ENCODE assay signal across 29 mouse cellular contexts in genomic region chr19:26871096-26871495, GRCm38 (mm10). TPM values are rescaled to one million over a fixed set of nuclear protein-coding genes. Genes with fewer than 3 reads are reported as not detected.
DNase-seq lines count a peak whose midpoint lies in the region; ATAC-seq lines count a peak whose summit lies in the region.
"Had no signal": no experiment of that assay in that cellular context is flagged by ENCODE, and none has a peak within 500 bp of the region (broad histone marks: within the 10 kb centered on the region; RNA-seq: fewer than 3 reads in every experiment).

No protein-coding gene starts in this region.

- 33% methylated on average over 3 of the region's 3 CpGs for WGBS in midbrain, embryonic 13.5 days
- 46% methylated on average over 3 of the region's 3 CpGs for WGBS in midbrain, embryonic 16.5 days
- WGBS in hindbrain, embryonic 16.5 days: 34% methylated on average over 3 of the region's 3 CpGs
- WGBS in neural tube, embryonic 15.5 days: 10% methylated on average over 3 of the region's 3 CpGs

- DNase-seq in heart, adult 11 months: peak; percentile 23
- no peak for DNase-seq in heart, adult 9 months (ENCODE audit: low spot score in 2 of 2)
- DNase-seq in yolk sac, embryonic 10.5 days (ENCODE audit: low spot score): no peak
- no peak for DNase-seq in right cerebral cortex, adult 18-20 months
- DNase-seq: adrenal gland, postnatal 25 days; cerebellum, adult 11 months; cerebellum, postnatal 10 days; gastrocnemius, postnatal 25 days; heart, postnatal 10 days; kidney, adult 11 months; kidney, postnatal 4 days; layer of hippocampus, adult 9-11 months; lung, adult 18-20 months; midbrain, embryonic 14.5 days; right cerebral cortex, postnatal 4 days; thymus, adult 2 months had no signal

- H3K4me2 ChIP-seq in midbrain, embryonic 13.5 days (replicated peaks): no peak overlapping the region
- no peak overlapping the region for H3K4me2 ChIP-seq in midbrain, embryonic 16.5 days (ENCODE audit: low read length)
- H3K4me2 ChIP-seq in hindbrain, embryonic 16.5 days (ENCODE audit: low read length): no peak overlapping the region
- no peak overlapping the region for H3K4me2 ChIP-seq in neural tube, embryonic 15.5 days
- H3K4me2 ChIP-seq: heart, embryonic 11.5 days; liver, embryonic 11.5 days had no signal

- no peak overlapping the region for H3K9ac ChIP-seq in midbrain, embryonic 13.5 days (replicated peaks)
- H3K9ac ChIP-seq in midbrain, embryonic 16.5 days (ENCODE audit: low read depth, low read length): no peak overlapping the region
- H3K9ac ChIP-seq in hindbrain, embryonic 16.5 days (ENCODE audit: low read depth, low read length): no peak overlapping the region
- H3K9ac ChIP-seq in neural tube, embryonic 15.5 days (replicated peaks): no peak overlapping the region

- peaks cover 35% of the 10 kb centered on the region for H3K4me1 ChIP-seq in midbrain, embryonic 13.5 days (replicated peaks)
- H3K4me1 ChIP-seq in midbrain, embryonic 16.5 days (ENCODE audit: control insufficient read depth, insufficient read depth, low read length): peaks cover 14% of the 10 kb centered on the region
- peaks cover 14% of the 10 kb centered on the region for H3K4me1 ChIP-seq in hindbrain, embryonic 16.5 days (ENCODE audit: control insufficient read depth, insufficient read depth, low read depth, low read length)
- H3K4me1 ChIP-seq in neural tube, embryonic 15.5 days: peaks cover 30% of the 10 kb centered on the region

- peak overlapping the region; percentile 42; the same call in 1 of the 2 replicates for H3K27ac ChIP-seq in midbrain, embryonic 13.5 days
- H3K27ac ChIP-seq in midbrain, embryonic 16.5 days (ENCODE audit: low read length): no peak overlapping the region
- no peak overlapping the region for H3K27ac ChIP-seq in hindbrain, embryonic 16.5 days (ENCODE audit: low read depth, low read length)
- peak overlapping the region; percentile 48; the same call in 1 of the 2 replicates for H3K27ac ChIP-seq in neural tube, embryonic 15.5 days (replicated peaks)
- H3K27ac ChIP-seq: macrophage had no signal

- no peak overlapping the region for H3K4me3 ChIP-seq in midbrain, embryonic 13.5 days (replicated peaks)
- no peak overlapping the region for H3K4me3 ChIP-seq in midbrain, embryonic 16.5 days (ENCODE audit: low read depth, low read length)
- H3K4me3 ChIP-seq in hindbrain, embryonic 16.5 days (ENCODE audit: low read length): no peak overlapping the region
- H3K4me3 ChIP-seq in neural tube, embryonic 15.5 days (replicated peaks): no peak overlapping the region

- no peaks in the 10 kb centered on the region; the same call in 1 of the 2 replicates for H3K9me3 ChIP-seq in midbrain, embryonic 13.5 days
- H3K9me3 ChIP-seq in midbrain, embryonic 16.5 days (replicated peaks; ENCODE audit: control insufficient read depth, low read length, poor library complexity, severe bottlenecking): no peaks in the 10 kb centered on the region
- no peaks in the 10 kb centered on the region for H3K9me3 ChIP-seq in hindbrain, embryonic 16.5 days (ENCODE audit: control insufficient read depth, low read length)
- no peaks in the 10 kb centered on the region for H3K9me3 ChIP-seq in neural tube, embryonic 15.5 days (replicated peaks)

- ATAC-seq in midbrain, embryonic 13.5 days: no peak
- ATAC-seq in midbrain, embryonic 16.5 days: no peak
- ATAC-seq in hindbrain, embryonic 16.5 days: 0 out of 2 replicates have a peak, but pooled peaks have one; percentile 14
- peak; percentile 52; the same call in 1 of the 2 replicates for ATAC-seq in neural tube, embryonic 15.5 days (ENCODE audit: low FRiP score)
- ATAC-seq: activated CD4-positive, CD25-positive, alpha-beta regulatory T cell, adult 4 months; forebrain, embryonic 14.5 days had no signal

- H3K36me3 ChIP-seq in midbrain, embryonic 13.5 days: no peaks in the 10 kb centered on the region
- no peaks in the 10 kb centered on the region for H3K36me3 ChIP-seq in midbrain, embryonic 16.5 days (ENCODE audit: control insufficient read depth, insufficient read depth, low read length)
- no peaks in the 10 kb centered on the region for H3K36me3 ChIP-seq in hindbrain, embryonic 16.5 days (ENCODE audit: control insufficient read depth, insufficient read depth, low read length)
- no peaks in the 10 kb centered on the region for H3K36me3 ChIP-seq in neural tube, embryonic 15.5 days
- H3K36me3 ChIP-seq: G1E had no signal

- H3K27me3 ChIP-seq in midbrain, embryonic 13.5 days: no peaks in the 10 kb centered on the region
- H3K27me3 ChIP-seq in midbrain, embryonic 16.5 days (ENCODE audit: control insufficient read depth, insufficient read depth, low read depth, low read length): no peaks in the 10 kb centered on the region
- no peaks in the 10 kb centered on the region for H3K27me3 ChIP-seq in hindbrain, embryonic 16.5 days (replicated peaks; ENCODE audit: control insufficient read depth, insufficient read depth, low read length)
- H3K27me3 ChIP-seq in neural tube, embryonic 15.5 days (replicated peaks): no peaks in the 10 kb centered on the region

RNA-seq across cellular contexts. Expression of gene Gm815, which starts 14.6 kb away (rescaled TPM):
- polyA plus RNA-seq in midbrain, embryonic 13.5 days (2015; fragmentation: Nextera tagmentation; extraction: Ambion mirVana): not detected in 2 replicates
- not detected in 2 replicates for polyA plus RNA-seq in midbrain, embryonic 16.5 days (2015; fragmentation: Nextera tagmentation; extraction: Ambion mirVana)
- polyA plus RNA-seq in hindbrain, embryonic 16.5 days (2015; fragmentation: Nextera tagmentation; extraction: Ambion mirVana): not detected in 2 replicates
- not detected in 2 replicates for polyA plus RNA-seq in neural tube, embryonic 15.5 days (2015; fragmentation: Nextera tagmentation; extraction: Ambion mirVana)
- polyA plus RNA-seq: activated CD4-positive, CD25-positive, alpha-beta regulatory T cell, adult 4 months; embryonic facial prominence, embryonic 11.5 days; forebrain, embryonic 14.5 days; G1E; heart, embryonic 11.5 days; limb, embryonic 11.5 days; liver, embryonic 11.5 days; macrophage; midbrain, embryonic 14.5 days; stomach, embryonic 16.5 days; thymus, adult 2 months had no signal

Comparison
In these comparisons a context has a peak if more than half of its experiments do, and no peak if none do; other contexts are left out.
1. H3K27ac ChIP-seq: peak in midbrain, embryonic 13.5 days (single experiment) and neural tube, embryonic 15.5 days (single experiment); none in midbrain, embryonic 16.5 days (single experiment) and hindbrain, embryonic 16.5 days (single experiment).
2. ATAC-seq: peak in hindbrain, embryonic 16.5 days (single experiment) and neural tube, embryonic 15.5 days (single experiment); none in midbrain, embryonic 13.5 days (single experiment) and midbrain, embryonic 16.5 days (single experiment).